Mouse (Mus musculus) thymus, postnatal 14 days (tissue): ENCODE measurements around the gene Zcwpw1.
"Not testable (repeated sequence)": the region's sequence is repeated elsewhere in the genome, so short reads cannot be mapped to it uniquely, and the experiment has no call there.

Source experiments
- DNase-seq: peaks from one replicate; pipeline ENCODE4 v3.0.0; 2021

The Zcwpw1 gene

GRCm38 (mm10) chr5:137836611-137837010 is 49.0 kb downstream of the Zcwpw1 start:
- no peak for DNase-seq

- not testable (repeated sequence) for DNase-seq
These were observed 49.5 kb downstream of the Zcwpw1 start for GRCm38 (mm10) chr5:137837110-137837509.

DNA sequence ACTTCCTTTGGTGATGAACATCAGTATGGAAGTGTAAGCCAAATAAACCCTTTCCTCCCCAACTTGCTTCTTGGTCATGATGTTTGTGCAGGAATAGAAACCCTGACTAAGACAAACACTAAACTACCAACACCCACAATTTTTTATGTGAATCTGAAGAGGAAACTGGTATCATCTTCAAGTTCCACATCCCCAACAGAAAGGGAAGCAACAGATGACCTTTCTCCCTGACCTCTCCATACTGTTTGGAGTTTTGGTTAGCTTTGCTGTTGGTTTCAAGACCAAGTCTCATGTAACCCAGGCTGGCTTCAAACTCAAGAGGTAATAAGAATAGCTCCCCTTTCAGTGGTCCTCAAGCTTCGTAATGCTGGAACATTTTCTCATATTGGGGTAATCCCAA is 62.7 kb downstream of the Zcwpw1 start:
- not testable (repeated sequence) for DNase-seq

DNA sequence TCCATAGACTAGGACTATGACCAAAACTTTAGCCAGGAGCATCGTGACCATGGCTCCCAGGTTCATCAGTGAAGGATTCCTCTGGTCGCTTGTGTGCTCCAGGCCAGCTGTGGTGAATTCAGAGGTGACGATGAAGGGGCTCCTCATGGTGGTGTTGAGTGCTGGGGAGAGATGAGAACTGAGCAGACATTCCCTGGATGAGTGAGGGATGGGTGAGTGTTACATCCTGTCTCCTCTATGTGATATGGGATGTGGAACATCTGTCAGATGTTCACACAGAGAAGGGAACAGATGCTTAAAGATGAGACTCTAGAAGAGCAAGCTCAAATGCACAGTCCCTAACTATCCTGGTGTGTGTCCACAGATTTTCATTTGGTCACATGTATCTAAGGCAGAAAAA is 67.3 kb downstream of the Zcwpw1 start:
- DNase-seq = not testable (repeated sequence)

DNA sequence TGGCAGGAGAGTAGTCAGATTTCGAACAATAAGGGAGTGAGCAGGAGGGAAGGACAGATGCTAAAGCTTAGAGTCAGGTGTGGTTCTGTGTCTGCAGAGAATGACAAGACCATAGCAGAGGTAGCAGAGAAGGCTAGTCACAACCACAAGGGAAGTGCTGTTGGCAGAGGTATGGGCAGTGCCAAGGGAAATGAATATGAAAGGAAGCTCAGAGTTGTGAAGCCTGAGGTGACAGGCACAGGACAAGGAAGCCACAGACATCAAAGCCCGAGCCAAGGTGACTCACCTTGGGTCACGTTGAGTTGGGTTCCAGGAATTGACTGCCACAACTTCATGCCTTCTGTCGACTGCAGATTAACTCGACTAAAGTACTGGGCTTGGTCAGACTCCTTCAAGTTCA is 69.3 kb downstream of the Zcwpw1 start:
- DNase-seq = peak; percentile 8

- DNase-seq = not testable (repeated sequence)
These were observed 70.5 kb downstream of the Zcwpw1 start, which contains the start of gene Pilrb1 for GRCm38 (mm10) chr5:137857960-137858710. Gene Pilrb1, minus strand, starts transcription at chr5:137858106.

DNA sequence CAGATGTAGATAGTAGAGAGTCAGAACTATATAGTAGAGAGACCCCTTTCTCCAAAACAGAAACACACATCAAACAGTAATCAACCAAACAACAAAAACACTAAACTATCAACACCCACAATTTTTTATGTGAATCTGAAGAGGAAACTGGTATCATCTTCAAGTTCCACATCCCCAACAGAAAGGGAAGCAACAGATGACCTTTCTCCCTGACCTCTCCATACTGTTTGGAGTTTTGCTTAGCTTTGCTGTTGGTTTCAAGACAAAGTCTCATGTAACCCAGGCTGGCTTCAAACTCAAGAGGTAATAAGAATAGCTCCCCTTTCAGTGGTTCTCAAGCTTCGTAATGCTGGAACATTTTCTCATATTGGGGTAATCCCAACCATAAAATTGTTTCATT is 76.4 kb downstream of the Zcwpw1 start:
- not testable (repeated sequence) for DNase-seq

DNA sequence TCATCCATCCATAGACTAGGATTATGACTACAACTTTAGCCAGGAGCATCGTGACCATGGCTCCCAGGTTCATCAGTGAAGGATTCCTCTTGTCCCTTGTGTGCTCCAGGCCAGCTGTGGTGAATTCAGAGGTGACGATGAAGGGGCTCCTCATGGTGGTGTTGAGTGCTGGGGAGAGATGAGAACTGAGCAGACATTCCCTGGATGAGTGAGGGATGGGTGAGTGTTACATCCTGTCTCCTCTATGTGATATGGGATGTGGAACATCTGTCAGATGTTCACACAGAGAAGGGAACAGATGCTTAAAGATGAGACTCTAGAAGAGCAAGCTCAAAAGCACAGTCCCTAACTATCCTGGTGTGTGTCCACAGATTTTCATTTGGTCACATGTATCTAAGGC is 81.0 kb downstream of the Zcwpw1 start:
- DNase-seq = not testable (repeated sequence)

- DNase-seq = not testable (repeated sequence)
These were observed 84.2 kb downstream of the Zcwpw1 start, which contains the start of gene Pilrb2 for GRCm38 (mm10) chr5:137871644-137872380. Gene Pilrb2, minus strand, starts transcription at chr5:137871815.
